24 mouse cellular contexts compared by ENCODE assay signal in the genomic region with DNA sequence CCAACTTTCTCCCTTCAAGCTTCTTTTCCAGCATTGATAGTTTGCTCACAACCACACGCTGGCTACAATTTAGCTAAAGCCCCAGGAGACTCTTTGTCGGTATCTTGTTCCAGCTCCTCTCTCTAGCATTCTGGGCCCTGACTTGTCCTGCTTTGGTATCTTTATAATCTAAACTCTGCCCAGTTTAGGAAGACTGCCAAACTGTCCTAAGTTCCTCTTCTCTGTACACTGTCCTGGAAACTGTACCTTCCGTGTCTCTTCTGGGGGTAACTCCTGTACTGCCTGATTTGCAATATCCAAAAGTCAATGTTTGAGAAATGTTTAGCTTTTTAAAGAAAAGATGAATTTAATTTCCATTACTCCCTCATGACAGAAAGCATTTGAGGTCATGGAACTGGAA. TPM values are rescaled to one million over a fixed set of nuclear protein-coding genes. Genes with fewer than 3 reads are reported as not detected.
DNase-seq lines count a peak whose midpoint lies in the region; ATAC-seq lines count a peak whose summit lies in the region.
"Had no signal": no experiment of that assay in that cellular context is flagged by ENCODE, and none has a peak within 500 bp of the region (broad histone marks: within the 10 kb centered on the region; RNA-seq: fewer than 3 reads in every experiment).

No protein-coding gene starts in this region.

- peak; percentile 58 for ATAC-seq in granulocyte monocyte progenitor cell, adult 5-6 weeks (replicated peaks; ENCODE audit: poor library complexity, severe bottlenecking)
- ATAC-seq: CD4-positive, CD25-positive, alpha-beta regulatory T cell, adult 4 months; forebrain, embryonic 15.5 days; midbrain, embryonic 16.5 days; Patski had no signal

- peak; percentile 4 for DNase-seq in gastrocnemius, adult 18-20 months (ENCODE audit: low spot score)
- DNase-seq in gastrocnemius, postnatal 25 days, result no peak
- peak; percentile 31 for DNase-seq in 416B (ENCODE audit: low read depth)
- peak; percentile 36 for DNase-seq in MN1 (ENCODE audit: low spot score)
- DNase-seq in neural tube, embryonic 10.5 days (ENCODE audit: extremely low spot score, low spot score), result no peak
- DNase-seq in thymus, postnatal 4 days, result no peak
- DNase-seq: adrenal gland, postnatal 25 days; cerebellum, adult 2 months; cerebellum, postnatal 25 days; gastrocnemius, postnatal 10 days; heart, adult 2 months; kidney, adult 18-20 months; kidney, postnatal 36 days; layer of hippocampus, adult 9-11 months; lung, embryonic 14.5 days; lung, postnatal 14 days; right cerebral cortex, adult 18-20 months; thymus, adult 18-20 months; thymus, postnatal 25 days had no signal

RNA-seq across cellular contexts. Expression of a gene that starts 49.4 kb away (rescaled TPM):
- total RNA-seq in gastrocnemius, adult 18-20 months (2021), result 10 to 100 TPM; 28.8 to 29.5 TPM
- 10 to 100 TPM; 30.2 to 34.2 TPM for total RNA-seq in gastrocnemius, postnatal 25 days (2021)
- total RNA-seq in granulocyte monocyte progenitor cell, adult 5-6 weeks (2014; fragmentation: Nextera tagmentation), result 69.6 and 93.3 TPM in 2 replicates
- total RNA-seq in granulocyte monocyte progenitor cell, adult 5-6 weeks (2017), result 33.0 and 33.9 TPM in 2 replicates

Comparison
In these comparisons a context has a peak if more than half of its experiments do, and no peak if none do; other contexts are left out.
1. DNase-seq: peak in gastrocnemius, adult 18-20 months (single experiment), 416B (single experiment) and MN1 (single experiment); none in gastrocnemius, postnatal 25 days (single experiment), neural tube, embryonic 10.5 days (single experiment) and thymus, postnatal 4 days (single experiment).